Mouse (Mus musculus): ENCODE data around the gene Xrcc6. TPM values are rescaled to one million over a fixed set of nuclear protein-coding genes. Genes with fewer than 3 reads are reported as not detected.

Gene Xrcc6
- polyA plus RNA-seq, 2 experiments from 2014 or later: 56.5 to 73.1 TPM

DNA sequence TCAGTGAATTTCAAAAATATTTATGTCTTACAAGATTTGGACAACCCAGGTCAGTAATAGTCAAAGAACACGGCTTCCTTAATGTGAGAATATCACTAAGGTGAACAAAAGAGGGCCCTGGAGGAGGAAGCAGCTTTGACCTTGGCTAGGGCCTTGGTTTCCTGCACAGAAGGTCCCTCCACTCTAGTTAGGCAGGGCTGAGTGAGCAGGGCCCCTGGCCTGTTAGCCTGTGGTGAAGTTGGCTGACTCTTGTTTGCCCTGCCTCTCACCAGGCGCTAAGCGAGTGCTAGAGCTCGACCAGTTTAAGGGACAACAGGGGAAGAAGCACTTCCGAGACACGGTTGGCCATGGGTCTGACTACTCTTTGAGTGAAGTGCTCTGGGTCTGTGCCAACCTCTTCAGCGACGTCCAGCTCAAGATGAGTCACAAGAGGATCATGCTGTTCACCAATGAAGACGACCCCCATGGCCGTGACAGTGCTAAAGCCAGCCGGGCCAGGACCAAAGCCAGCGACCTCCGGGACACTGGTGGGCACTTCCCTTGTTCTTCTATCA is 35.0 kb downstream of the Xrcc6 start:
- ATAC-seq: no peak

- no peak for ATAC-seq
Observed at GRCm38 (mm10) chr15:82023965-82024635, 36.5 kb downstream of the Xrcc6 start.

- no peak for ATAC-seq
Observed at GRCm38 (mm10) chr15:82027276-82027675, 39.6 kb downstream of the Xrcc6 start.

- no peak for ATAC-seq
Observed at GRCm38 (mm10) chr15:82027726-82028125, 40.1 kb downstream of the Xrcc6 start.

DNA sequence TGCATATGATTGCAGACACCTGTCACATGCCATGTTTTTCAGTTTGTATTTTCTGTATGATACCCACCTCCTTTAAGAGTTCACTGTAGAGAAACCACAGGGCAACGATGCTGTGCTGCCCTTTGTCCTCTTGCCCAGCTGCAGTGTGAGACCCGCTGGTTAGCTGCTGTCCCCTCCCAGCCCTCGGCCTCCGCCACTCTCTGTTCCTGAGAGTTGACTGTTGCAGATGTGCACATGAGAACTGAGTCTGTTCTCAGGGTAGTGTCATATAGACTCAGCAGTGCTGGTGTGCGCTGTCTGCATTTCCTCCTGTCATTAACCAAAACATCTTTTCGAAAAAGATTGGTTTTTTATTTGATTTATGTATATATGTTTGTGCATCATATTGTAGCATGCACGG is 44.8 kb downstream of the Xrcc6 start:
- no peak for ATAC-seq

DNA sequence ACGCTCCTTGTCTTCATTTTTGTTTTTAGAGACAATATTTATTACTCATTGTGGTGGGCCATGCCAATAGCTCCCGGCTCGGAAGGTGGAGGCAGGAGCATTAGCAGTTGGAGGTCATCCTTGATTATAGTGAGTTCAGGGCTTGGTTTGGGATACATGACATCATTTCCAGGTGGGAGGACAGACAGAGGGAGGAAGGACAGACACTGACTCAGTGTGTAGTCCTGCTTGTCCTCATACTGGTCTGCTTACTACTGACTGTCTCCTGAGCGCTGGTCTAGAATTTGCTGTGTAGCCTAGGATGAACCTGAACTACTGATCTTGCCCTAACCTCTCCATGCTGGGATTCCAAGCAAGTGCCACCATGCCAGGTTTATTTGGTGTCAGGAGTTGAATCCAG is 46.1 kb downstream of the Xrcc6 start, which contains the start of gene Desi1:
TSS of gene Desi1 (minus strand) at position 101 of the 400 bp plus-strand sequence.
- ATAC-seq: no peak

GRCm38 (mm10) chr15:82035904-82036689 is 48.5 kb downstream of the Xrcc6 start:
- ATAC-seq: no peak

DNA sequence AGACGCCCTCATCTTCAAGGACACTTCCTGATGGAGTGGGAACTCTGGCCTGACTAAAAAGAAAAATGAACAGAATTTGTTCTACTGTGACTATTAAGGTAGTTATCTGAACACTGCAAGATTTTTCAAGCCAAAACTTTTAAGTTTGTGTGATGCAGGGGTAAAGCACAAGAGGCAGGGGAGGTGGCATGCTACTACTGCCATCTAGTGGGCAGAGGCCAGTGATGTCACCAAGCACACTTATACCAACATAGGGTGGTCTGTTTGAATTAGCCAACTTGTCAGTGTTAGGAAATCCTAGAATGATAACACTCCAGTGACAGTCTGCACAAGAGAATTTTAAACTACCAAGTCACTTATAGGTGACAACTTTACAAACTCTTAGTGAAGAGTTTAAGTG is 53.0 kb downstream of the Xrcc6 start:
- peak; percentile 71 for ATAC-seq

GRCm38 (mm10) chr15:82044166-82044784 is 56.6 kb downstream of the Xrcc6 start:
- ATAC-seq: no peak

GRCm38 (mm10) chr15:82046246-82046891 is 58.7 kb downstream of the Xrcc6 start:
- ATAC-seq: peak; percentile 13

GRCm38 (mm10) chr15:82047080-82047883 is 59.6 kb downstream of the Xrcc6 start, which contains the start of gene Snu13:
Gene Snu13, minus strand, starts transcription at chr15:82047598.
- ATAC-seq: peak; percentile 95

DNA sequence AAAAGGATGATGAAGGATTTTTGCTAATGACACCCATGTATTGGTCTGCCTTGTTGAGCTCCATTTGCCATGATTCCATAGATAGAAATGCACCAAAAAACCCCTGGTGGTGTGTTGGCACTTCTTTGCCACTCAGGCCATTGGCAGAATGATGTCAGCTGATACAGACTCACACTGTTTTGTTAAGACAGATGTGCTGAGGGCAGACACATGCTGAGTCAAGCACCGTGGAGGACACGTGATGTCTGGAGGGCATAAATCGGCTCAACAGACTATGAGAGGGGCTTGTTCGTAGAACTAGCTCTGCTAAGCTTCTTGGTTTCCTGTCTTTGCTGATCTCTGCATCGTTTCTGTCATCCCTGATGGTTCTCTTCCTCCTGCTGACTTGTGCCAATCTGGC is 64.9 kb downstream of the Xrcc6 start:
- no peak for ATAC-seq

- ATAC-seq: no peak
Observed at GRCm38 (mm10) chr15:82058719-82059201, 71.1 kb downstream of the Xrcc6 start, which contains the start of gene 4930407I10Rik. Gene 4930407I10Rik, plus strand, starts transcription at chr15:82059151.

- no peak for ATAC-seq
Observed at GRCm38 (mm10) chr15:82063909-82064308, 76.3 kb downstream of the Xrcc6 start.

GRCm38 (mm10) chr15:82065511-82065910 is 77.9 kb downstream of the Xrcc6 start:
- ATAC-seq: peak; percentile 39

- no peak for ATAC-seq
Observed at GRCm38 (mm10) chr15:82069898-82070297, 82.3 kb downstream of the Xrcc6 start, which contains the start of gene Mei1. Gene Mei1, plus strand, starts transcription at chr15:82069996.

DNA sequence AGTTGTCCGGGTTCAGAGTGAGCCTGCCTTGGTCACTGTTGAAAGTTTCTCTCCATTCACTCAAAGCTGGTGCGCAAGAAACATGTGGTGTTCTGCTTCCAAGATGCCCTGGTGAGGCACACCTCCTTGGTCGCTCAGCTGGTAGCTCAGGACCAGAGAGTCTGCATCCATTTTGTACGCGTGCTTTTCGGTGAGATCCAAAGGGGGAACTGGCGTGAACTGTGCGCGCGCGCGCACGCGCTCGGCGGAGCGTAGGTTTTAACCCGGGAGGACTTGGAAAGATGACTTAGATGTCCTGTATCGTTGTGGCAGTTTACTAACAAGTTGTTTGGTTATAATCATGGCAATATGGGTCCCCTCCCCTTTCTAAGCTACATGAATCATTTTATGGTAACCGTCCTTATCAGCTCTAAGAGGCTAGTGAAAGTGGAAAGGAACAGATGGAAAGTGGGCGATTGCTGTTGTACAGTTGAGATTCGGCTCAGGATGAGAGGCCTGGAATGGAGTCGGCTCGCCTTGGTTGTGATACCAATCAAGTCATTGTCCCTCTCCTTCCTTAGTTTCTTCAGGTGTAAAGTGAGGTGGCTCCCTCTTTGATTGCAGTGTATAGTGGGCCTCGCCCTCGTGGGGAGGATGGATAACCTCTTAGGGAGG is 84.3 kb downstream of the Xrcc6 start:
- ATAC-seq: no peak

DNA sequence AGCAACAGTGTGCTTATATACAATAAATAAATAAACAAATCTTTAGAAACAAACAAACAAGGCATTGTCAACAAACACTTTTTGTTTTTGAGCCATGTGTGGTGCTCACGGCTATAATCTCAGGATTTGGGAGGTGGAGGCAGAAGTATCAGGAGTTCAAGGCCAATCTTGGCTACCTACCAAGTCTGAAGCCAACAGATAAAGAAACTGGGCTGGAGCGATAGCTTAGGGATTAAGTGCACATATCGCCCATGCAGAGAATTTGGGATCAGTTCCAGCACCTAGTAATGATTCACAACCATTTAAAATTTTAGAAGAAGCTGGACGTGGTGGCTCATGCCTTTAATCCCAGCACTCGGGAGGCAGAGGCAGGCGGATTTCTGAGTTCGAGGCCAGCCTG is 85.9 kb downstream of the Xrcc6 start:
- no peak for ATAC-seq

DNA sequence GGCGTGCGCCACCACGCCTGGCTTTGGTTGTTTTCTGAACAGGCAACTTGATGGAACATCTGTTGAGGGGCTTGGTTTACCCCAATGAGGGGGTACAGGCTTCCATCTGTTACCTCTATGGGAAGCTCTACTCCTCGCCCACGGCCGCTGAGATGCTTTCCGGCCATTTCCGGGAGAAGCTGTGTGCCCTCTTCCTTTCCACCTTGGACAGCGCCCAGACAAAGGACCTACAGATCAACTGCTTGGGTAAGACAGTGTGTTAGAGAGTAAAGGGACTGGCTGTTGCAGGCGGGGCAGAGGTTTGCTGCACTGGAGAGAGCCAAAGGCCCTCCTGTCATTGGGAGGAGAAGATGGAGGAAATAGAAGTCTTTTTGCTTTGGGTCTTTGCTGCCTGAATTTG is 92.2 kb downstream of the Xrcc6 start:
- no peak for ATAC-seq

- ATAC-seq: no peak
Observed at GRCm38 (mm10) chr15:82081161-82081560, 93.5 kb downstream of the Xrcc6 start.

DNA sequence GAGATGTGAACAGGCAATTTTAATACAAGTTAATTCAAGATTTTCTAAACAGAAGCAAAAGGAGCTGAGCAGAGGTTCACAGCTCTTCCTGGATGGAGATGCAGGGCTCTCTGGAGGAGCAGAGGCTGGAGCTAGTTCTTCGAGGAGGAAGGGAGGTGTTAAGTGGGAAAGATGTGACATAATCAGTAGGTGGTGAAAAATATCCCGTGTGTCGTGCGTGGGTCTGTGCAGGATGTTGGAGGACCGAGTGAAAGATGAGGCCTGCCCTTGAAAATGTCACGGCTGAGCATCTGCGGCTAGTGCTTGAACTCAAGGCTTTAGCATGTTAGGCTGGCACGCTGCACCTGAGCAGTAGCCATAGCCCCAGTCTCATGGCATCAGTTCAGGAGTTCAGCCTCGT is 98.0 kb downstream of the Xrcc6 start:
- no peak for ATAC-seq
